ENCODE assay signal across 24 mouse cellular contexts in genomic region chrX:74277916-74278315, GRCm38 (mm10). TPM values are rescaled to one million over a fixed set of nuclear protein-coding genes. Genes with fewer than 3 reads are reported as not detected.
DNase-seq lines count a peak whose midpoint lies in the region; ATAC-seq and TF ChIP-seq lines count a peak whose summit lies in the region.
"Had no signal": no experiment of that assay in that cellular context is flagged by ENCODE, and none has a peak within 500 bp of the region (broad histone marks: within the 10 kb centered on the region; RNA-seq: fewer than 3 reads in every experiment).

No protein-coding gene starts in this region.

- no peak overlapping the region for H3K27ac ChIP-seq in cerebellum, adult 2 months (ENCODE audit: insufficient read depth, low read length)
- H3K27ac ChIP-seq: embryonic facial prominence, embryonic 10.5 days; forebrain, embryonic 15.5 days; hindbrain, embryonic 15.5 days; kidney, embryonic 15.5 days; limb, embryonic 15.5 days; liver, embryonic 14.5 days; lung, embryonic 15.5 days; midbrain, embryonic 13.5 days had no signal

- no peak for TF ChIP-seq POLR2A in lung, adult 2 months (IDR thresholded peaks at IDR 0.05; ENCODE audit: borderline replicate concordance, extremely low read depth, low read depth, low read length)
- no peak for TF ChIP-seq POLR2A in cerebellum, adult 2 months (IDR thresholded peaks at IDR 0.05; ENCODE audit: borderline replicate concordance, insufficient read depth, low read length)

- peak; percentile 16 for ATAC-seq in megakaryocyte progenitor cell, adult 5-6 weeks (replicated peaks; ENCODE audit: poor library complexity)
- ATAC-seq: activated CD4-positive, CD25-positive, alpha-beta regulatory T cell, adult 4 months; forebrain, embryonic 15.5 days; intestine, embryonic 16.5 days; midbrain, embryonic 13.5 days had no signal

- H3K4me1 ChIP-seq in lung, adult 2 months (ENCODE audit: control insufficient read depth, insufficient read depth, low read length) = no peaks in the 10 kb centered on the region; the same call in 1 of the 2 replicates
- H3K4me1 ChIP-seq in cerebellum, adult 2 months (ENCODE audit: control insufficient read depth, insufficient read depth, low read length) = no peaks in the 10 kb centered on the region
- H3K4me1 ChIP-seq: lung, embryonic 15.5 days had no signal

- TF ChIP-seq CTCF in lung, adult 2 months (IDR thresholded peaks at IDR 0.05; ENCODE audit: insufficient read depth, low read length) = no peak
- no peak for TF ChIP-seq CTCF in cerebellum, adult 2 months (IDR thresholded peaks at IDR 0.05; ENCODE audit: borderline replicate concordance, insufficient read depth, low read depth, low read length)

- H3K4me3 ChIP-seq in lung, adult 2 months (replicated peaks; ENCODE audit: extremely low read depth, low read depth, low read length) = no peak overlapping the region
- H3K4me3 ChIP-seq in cerebellum, adult 2 months (replicated peaks; ENCODE audit: insufficient read depth, low read depth, low read length) = no peak overlapping the region
- H3K4me3 ChIP-seq: embryonic facial prominence, embryonic 10.5 days; forebrain, embryonic 15.5 days; hindbrain, embryonic 15.5 days; kidney, embryonic 15.5 days; limb, embryonic 15.5 days; lung, embryonic 15.5 days; midbrain, embryonic 13.5 days had no signal

- H3K27me3 ChIP-seq in cerebellum, adult 2 months (ENCODE audit: control insufficient read depth, insufficient read depth, low read length) = no peaks in the 10 kb centered on the region
- H3K27me3 ChIP-seq: forebrain, embryonic 15.5 days; hindbrain, embryonic 15.5 days; kidney, embryonic 15.5 days; limb, embryonic 15.5 days; lung, embryonic 15.5 days; midbrain, embryonic 13.5 days had no signal

- 66% methylated on average over 8 of the region's 8 CpGs for WGBS in lung, adult 2 months
- 73% methylated on average over 8 of the region's 8 CpGs for WGBS in cerebellum, adult 2 months

- peak; percentile 20 for DNase-seq in lung, postnatal 36 days
- DNase-seq in lung, adult 2 months = no peak
- DNase-seq in MN1 (ENCODE audit: low spot score) = peak; percentile 19
- DNase-seq in kidney, postnatal 10 days = no peak
- DNase-seq in adrenal gland, postnatal 25 days = no peak
- no peak for DNase-seq in cerebellum, adult 2 months
- DNase-seq: adrenal gland, adult 8-10 months; cerebellum, adult 8-10 months; gastrocnemius, postnatal 36 days; layer of hippocampus, adult 9-11 months; left cerebral cortex, postnatal 4 days; right cerebral cortex, postnatal 14 days; thymus, postnatal 14 days had no signal

RNA-seq across cellular contexts. Expression of gene Taz, which starts 3.8 kb away (rescaled TPM):
- 99.6 and 108 TPM in 2 replicates for polyA plus RNA-seq in lung, adult 2 months (2012; rRNA removed)
- total RNA-seq in megakaryocyte progenitor cell, adult 5-6 weeks (2015) = 44.5 and 53.5 TPM in 2 replicates
- 25.8 and 31.0 TPM in 2 replicates for total RNA-seq in megakaryocyte progenitor cell, adult 5-6 weeks (2017)
- total RNA-seq in adrenal gland, postnatal 25 days (2021) = 75.4 and 94.9 TPM in 2 replicates
- 99.4 and 100 TPM in 2 replicates for polyA plus RNA-seq in cerebellum, adult 2 months (2012; rRNA removed)

RNA-seq across cellular contexts. Expression of gene Dnase1l1, which starts 4.2 kb away (rescaled TPM):
- polyA plus RNA-seq in lung, adult 2 months (2012; rRNA removed) = 26.1 and 38.3 TPM in 2 replicates
- total RNA-seq in megakaryocyte progenitor cell, adult 5-6 weeks (2015) = 21.2 and 24.5 TPM in 2 replicates
- total RNA-seq in megakaryocyte progenitor cell, adult 5-6 weeks (2017) = 7.1 and 17.4 TPM in 2 replicates
- 17.8 and 20.3 TPM in 2 replicates for total RNA-seq in adrenal gland, postnatal 25 days (2021)
- 6.4 and 7.5 TPM in 2 replicates for polyA plus RNA-seq in cerebellum, adult 2 months (2012; rRNA removed)

RNA-seq across cellular contexts. Expression of gene Rpl10, which starts 7.3 kb away (rescaled TPM):
- 1,085 and 1,289 TPM in 2 replicates for polyA plus RNA-seq in lung, adult 2 months (2012; rRNA removed)
- 3,920 and 4,047 TPM in 2 replicates for total RNA-seq in megakaryocyte progenitor cell, adult 5-6 weeks (2015)
- total RNA-seq in megakaryocyte progenitor cell, adult 5-6 weeks (2017) = 1,333 and 1,759 TPM in 2 replicates
- 164 and 380 TPM in 2 replicates for total RNA-seq in adrenal gland, postnatal 25 days (2021)
- polyA plus RNA-seq in cerebellum, adult 2 months (2012; rRNA removed) = 511 and 570 TPM in 2 replicates

RNA-seq across cellular contexts. Expression of gene Atp6ap1, which starts 19.0 kb away (rescaled TPM):
- polyA plus RNA-seq in lung, adult 2 months (2012; rRNA removed) = 413 and 452 TPM in 2 replicates
- 128 and 135 TPM in 2 replicates for total RNA-seq in megakaryocyte progenitor cell, adult 5-6 weeks (2015)
- 123 and 206 TPM in 2 replicates for total RNA-seq in megakaryocyte progenitor cell, adult 5-6 weeks (2017)
- 218 and 224 TPM in 2 replicates for total RNA-seq in adrenal gland, postnatal 25 days (2021)
- polyA plus RNA-seq in cerebellum, adult 2 months (2012; rRNA removed) = 506 and 526 TPM in 2 replicates

RNA-seq across cellular contexts. Expression of gene Emd, which starts 23.4 kb away (rescaled TPM):
- polyA plus RNA-seq in lung, adult 2 months (2012; rRNA removed) = 63.1 and 63.9 TPM in 2 replicates
- 77.1 and 82.8 TPM in 2 replicates for total RNA-seq in megakaryocyte progenitor cell, adult 5-6 weeks (2015)
- total RNA-seq in megakaryocyte progenitor cell, adult 5-6 weeks (2017) = 86.7 and 91.7 TPM in 2 replicates
- total RNA-seq in adrenal gland, postnatal 25 days (2021) = 38.8 and 53.8 TPM in 2 replicates
- 49.0 and 53.6 TPM in 2 replicates for polyA plus RNA-seq in cerebellum, adult 2 months (2012; rRNA removed)

Comparison
In these comparisons a context has a peak if more than half of its experiments do, and no peak if none do; other contexts are left out.
1. DNase-seq: peak in lung, postnatal 36 days (single experiment) and MN1 (single experiment); none in lung, adult 2 months (single experiment), kidney, postnatal 10 days (single experiment), adrenal gland, postnatal 25 days (single experiment) and cerebellum, adult 2 months (0 of 2).